Mouse (Mus musculus) CD4-positive helper T cell, adult 2 months (primary cell): ENCODE results near the gene Mitf.

ENCODE experiments used
- DNase-seq: peaks from one replicate; pipeline ENCODE4 v3.0.0-alpha.2; 2012; ENCODE audit warnings: low read depth, missing footprints, low spot score

The Mitf gene

DNA sequence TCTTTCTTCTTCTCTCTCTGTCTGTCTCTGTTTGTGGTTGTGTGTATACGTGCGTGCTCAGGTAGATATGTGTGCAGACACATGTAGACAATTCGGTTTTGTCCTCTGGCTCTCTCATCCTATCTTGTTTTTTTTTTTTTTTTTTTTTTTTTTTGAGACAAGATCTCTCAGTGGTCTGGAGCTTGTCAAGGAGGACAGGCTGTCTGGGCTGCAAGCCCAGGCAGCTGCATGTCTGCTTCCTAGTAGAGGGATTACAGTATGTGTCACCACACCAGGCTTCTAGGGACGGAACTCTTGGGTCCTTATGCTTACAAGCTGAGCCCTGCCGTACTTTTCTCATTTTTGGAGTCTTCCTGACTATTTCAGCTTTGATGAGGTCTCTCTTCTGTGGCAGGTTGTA is 73.5 kb downstream of the Mitf start:
- no peak for DNase-seq

DNA sequence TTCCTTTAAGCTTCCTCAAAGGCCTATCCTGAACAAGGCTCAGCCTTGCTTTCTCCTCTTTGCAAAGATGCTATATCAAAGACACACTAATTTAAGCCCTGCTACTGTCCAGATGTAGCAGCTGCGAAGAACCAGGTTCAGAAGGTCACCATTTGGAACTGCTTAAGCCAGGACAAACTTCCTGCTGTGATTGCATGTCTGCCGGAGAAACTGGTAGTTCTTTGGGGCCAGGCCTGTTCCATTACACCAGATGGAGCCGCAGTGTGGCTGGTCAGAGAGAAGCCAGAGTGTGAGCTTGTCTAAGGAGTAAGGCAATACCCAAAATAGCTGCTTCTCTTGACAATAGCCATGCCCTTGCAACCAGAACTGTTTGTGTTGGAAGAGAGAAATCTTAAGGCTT is 75.1 kb downstream of the Mitf start:
- no peak for DNase-seq

DNA sequence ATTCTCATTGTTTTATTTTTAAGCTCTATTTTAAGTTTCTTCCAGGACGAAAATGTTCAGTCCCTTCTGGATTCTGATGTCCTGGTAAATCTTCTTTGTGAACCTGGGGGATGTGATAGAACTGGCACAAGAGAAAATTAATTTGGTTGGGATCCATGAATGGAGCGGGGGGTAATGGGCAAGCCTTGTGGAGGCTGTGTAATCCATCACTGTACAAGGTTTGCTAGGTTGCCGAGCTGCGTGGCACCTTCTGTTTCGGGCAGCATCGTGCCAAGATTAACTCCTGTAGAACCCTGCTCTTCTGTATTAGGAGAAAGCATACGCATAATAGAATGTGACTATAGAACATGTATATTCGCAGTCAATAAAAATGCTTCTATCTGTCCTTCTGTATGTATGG is 76.1 kb downstream of the Mitf start:
- no peak for DNase-seq

DNA sequence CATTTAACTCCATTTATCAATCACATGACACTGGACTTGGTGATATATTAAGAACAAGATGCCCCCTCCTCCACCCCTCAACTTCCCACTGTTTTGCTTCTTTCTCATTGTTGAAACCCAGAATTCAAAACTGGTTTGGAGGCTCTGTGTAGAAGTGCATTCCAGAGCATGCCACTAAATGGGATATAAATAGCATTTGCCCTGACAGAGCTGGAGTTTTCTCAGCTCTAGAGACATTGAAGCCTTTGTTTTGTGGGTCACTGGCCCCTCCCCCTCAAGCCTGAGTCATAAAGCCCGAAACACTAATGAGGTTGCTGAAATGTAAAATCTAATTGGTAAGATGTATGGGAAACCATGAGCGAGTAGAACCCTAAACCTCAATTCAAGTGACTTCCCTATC is 76.6 kb downstream of the Mitf start:
- DNase-seq, result no peak

DNA sequence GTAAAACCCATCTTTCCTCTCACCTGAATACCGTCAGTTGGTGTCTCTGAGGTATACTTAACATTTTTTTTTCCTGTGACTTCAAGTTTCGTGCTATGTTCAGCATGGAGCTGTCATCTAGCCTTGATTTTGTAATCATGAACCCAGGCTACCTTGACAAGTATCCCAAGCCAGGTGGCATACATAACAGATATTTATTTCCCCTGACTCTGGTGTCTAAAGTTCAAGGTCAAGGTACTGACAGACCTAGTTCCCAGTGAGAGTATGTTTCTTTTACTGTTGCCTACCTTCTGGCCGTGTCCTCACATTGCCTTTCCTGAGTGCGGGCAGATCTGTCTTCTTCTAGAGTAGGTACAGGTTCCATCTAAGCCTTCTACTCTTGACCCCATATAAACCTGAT is 78.1 kb downstream of the Mitf start:
- no peak for DNase-seq

DNA sequence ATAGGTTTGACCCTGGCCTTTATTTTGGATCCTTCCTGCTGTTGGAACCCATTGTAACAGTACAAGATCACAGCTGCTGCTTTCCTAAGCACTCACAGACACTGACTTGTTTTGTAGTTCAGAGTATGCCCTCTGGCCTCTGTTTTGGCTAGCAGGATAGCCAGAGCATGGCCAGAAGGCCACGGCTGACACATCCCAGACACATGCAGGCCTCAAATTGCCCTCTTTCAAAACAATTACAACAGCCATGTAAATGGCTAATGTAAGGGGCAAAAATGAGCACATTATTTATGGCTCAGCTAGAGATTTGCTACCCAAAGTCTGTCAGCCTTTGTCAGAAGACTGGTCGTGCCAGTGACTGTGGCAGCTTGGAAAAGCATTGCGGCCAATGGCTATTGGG is 78.8 kb downstream of the Mitf start:
- DNase-seq, result no peak

DNA sequence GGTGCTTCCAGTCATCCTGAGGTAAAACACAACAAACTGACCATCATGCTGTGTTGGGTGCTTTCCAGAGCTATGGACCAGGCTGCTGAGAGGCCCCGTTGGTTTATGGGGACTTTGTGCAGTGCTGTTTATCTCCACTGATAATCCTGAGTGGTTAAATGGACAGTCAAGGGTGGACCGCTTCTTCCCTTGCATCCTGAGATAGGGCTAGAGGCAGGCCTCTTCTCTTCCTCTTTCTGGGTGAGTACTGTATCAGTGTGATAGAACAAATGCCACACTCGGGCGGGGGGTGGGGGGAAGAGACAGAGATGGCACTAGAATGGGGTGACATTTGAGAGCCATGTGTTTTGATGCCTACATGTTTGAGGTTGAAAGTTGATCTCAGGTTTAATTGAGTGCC is 81.0 kb downstream of the Mitf start:
- no peak for DNase-seq

DNA sequence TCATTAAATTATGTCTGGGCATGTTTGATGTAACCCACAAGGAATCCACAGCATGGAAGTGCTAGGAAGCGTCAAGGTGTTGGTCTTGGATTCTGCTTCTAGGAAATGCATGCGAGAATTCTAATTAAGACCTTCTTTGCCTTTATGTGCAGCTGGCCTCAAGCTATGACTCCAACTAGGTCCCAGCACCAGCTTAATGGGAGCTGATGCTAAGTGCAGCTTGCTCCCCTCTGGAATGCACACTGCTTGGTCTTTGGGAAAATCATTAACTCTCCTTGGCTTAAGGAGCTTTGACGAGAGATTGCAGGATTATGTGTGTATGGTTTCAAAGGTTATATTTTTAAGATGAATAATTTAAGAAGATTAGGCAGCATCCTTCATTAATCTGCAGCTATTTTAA is 81.7 kb downstream of the Mitf start:
- no peak for DNase-seq

DNA sequence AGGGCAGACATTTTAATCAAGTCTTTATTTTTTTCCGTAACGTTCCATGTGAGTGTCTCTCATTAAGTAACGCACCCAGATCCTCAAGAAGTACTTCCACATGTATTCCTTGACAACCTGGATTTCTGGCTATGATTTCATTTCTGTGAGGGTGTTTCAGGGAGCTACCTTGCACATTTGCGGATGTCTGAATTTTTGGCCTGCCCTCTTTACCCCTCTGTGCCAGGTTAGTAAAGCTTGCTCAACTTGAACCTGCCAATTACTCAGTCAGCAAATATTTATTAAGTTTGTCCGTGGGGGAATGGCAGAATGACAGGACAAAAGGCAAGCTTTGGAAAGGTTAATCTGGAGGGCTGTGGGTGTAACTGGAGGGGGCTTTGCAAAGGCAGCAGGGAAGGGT is 86.7 kb downstream of the Mitf start:
- DNase-seq, result no peak

DNA sequence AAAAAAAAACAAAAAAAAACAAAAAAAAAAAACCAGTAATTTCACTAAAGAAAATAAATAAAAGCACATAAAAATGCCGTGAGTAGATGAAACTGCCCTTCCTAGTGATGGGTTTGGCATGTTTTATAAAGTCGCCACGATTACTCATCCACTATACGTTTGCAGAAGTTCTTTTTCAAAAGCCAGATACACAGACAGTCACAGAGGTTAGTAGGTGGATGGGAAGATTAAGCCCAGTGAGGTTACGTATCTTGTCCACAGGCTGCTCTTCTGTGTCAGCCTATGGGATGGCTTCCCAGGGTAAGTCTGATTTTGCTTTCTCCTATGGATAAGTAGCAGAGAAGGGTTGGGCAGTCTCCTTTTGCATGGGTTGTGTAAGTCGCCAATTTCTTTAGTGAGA is 90.3 kb downstream of the Mitf start:
- no peak for DNase-seq

DNA sequence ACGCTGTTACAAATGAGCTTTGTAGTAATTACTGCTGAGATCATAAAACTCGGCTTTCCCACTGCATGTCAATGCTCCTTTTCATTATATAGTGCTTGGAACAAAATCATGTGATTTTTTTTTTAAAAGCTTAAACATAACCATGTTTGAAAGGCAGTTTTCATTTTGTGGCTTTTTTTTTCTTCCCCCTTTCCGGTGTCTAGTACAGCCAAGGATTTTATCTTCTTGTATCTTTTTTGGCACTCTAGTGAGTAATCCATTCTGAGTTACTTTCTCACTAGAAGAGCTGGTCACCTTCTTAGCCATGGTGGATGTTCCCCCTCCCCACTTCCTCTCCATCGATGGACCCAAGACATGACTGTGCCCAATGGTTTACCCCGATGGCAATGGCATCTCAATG is 91.2 kb downstream of the Mitf start:
- DNase-seq, result no peak

DNA sequence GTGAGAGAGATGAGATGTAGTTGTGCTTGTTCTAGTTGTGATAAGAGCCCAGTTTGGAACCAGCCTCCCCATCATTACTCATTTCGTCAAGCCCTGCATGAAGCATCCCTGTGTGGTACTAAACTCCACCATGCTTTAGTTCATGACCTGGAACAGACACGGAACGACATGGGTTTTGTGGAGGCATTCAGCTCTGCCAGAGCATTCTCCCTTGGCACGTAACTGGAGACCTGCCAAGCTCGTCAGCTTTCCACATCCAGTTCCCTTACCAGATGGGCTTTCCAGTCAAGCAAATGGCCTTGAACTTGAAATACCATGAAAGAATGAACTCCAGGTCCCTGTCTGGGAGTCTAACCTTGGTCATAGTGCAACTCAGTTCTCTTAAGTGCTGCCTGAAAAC is 94.7 kb downstream of the Mitf start:
- DNase-seq, result no peak

DNA sequence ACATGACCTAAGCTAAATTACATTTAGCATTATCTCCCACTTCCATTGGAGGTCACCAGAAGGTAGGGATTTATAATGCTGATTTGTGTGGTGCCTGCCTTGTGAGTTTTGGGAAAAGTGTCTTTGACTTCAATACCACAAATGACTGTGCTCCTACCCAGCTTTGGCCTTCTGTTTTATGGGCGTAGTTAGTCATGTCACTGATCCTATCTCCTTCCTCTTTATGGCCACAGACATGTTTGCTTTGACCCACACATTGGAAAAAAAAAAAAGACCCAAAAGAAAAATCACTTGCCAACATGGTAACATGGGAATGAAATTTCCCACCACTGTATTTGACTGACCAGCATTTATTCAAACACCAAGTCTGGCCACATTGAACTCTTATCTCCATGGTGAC is 95.4 kb downstream of the Mitf start:
- DNase-seq, result no peak

DNA sequence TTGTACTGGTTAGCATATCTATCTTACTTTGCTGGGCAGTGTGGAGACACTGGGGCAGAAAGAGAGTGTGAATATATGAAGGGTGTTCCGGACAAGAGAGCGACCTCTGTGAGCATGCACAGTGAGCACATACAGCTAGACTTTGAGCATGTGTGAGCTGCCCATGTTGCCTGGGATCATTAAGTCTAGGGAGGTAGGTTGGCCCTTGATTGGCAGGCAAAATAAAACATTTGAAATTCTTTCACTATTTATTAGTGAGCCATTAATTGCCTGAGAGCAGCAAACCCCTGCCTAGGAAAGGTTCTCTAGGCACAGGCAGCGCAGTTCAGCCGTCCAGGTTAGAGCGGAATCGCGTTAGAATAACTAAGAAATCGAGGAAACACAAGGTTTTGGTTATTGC is 107.9 kb downstream of the Mitf start:
- no peak for DNase-seq

DNA sequence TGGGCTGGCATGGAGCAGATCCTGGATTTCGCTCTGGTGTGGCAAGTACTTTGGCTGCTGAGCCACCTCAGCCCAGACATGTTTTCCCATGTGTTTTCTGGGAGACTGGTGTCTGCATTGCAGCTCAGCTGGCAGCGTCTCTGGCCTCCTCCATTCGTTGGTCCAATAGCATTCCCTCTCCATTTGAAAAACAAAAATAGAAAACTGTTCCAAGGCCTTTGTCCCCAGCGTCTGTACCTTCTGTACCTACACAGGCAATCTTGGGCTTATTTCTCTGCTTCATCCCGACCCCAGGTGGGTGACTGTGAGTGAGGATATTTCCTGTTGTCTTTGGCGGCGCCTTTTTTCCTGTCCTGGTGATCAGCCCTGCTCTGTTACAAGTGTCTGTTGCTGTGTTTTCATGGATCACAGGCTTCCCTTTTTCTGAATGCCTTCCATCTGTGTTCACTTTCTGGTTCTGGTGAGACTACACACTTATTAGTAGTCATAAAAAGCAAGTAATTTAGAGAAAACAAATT is 109.6 kb downstream of the Mitf start:
- no peak for DNase-seq

DNA sequence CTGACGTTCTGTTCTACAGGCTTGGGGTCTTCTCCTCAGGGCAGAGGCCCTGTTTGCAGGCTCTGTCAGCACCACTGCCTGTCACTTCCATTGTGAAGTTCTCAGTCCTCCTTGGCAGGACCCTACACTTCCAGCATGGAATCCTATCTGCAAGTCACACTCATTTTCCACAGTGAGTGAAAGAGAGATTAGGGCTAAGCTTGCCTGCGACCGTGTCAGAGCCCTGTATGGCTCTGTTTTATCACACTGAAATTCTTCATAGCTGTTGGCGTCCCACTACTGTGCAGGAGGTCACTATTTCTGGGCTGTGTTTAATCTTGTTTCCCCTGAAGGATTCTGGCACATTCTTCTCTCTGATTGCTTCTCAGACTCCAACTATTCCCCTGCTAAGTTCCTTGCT is 111.2 kb downstream of the Mitf start:
- no peak for DNase-seq

DNA sequence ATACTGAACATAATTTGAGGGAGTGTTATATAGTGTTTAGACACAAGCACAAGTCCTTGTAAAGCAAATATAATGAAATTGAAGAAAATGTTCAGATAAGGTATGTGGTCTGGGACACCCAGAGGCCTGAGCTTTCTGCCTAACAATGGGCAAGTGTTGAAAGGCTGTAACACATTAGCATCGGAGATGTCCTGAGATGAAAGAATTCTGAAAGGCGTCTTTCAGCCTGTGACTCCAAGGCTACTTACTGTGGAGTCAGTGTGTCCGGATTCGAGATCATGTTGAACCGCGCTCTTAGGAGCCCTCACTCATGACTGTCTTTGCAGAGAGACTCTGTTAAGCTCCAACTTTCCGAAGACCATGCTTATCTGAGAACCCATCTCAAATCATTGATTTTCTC is 111.6 kb downstream of the Mitf start:
- no peak for DNase-seq

DNA sequence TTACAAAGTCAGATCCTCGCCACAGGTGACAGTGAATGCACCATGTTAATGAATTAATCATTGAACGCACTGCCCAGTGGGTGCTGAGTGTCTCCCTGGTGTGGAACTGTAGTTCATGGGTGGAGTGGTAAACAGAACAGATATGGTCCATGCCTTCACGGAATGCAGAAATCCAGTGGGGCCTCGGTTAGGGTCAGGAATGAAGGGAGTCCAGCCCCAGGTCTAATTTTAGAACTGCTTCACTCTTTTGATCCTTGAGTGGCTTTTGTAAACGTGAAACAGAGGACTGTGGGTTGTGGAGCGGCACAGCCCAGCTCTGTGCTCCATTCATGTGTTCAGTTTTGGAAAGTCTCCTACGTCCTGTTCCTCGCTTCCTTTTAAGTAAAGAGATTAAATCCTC is 112.4 kb downstream of the Mitf start:
- DNase-seq, result no peak

DNA sequence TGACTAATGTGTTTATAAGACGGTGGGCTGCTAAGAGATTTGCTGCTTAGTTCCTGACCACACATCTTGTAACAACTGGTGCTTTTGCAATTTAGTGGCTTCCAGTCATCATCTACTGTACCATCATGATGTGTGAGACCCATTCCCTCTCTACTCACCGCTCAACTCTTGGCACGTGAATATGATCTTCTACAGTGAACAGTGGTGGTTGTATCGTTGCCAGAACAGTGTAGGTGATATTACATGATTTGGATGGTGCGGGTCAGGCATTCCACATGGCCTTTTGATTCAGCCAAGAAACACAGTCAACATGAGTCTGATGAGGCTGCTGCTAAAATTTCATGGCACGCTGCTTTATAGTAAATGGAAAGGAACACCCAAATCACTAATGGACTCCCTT is 114.7 kb downstream of the Mitf start:
- no peak for DNase-seq

DNA sequence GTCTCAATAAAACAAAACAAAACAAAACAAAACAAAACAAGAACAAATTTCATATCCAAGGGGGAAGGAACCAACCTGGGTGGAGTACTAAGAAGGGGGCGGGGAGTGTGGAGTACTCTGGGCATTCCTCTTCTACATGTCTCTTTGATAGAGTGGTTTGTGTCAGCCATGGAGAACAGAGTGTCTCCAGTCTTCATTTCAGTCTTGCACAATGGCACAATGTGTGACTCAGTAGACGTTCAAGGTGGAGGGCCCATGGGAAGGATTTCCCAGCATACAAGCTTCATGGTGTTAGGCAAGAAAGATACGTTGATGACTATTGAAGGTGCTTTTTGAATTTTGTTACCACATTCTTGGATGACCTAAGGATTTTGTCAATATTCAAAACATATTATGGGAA is 117.4 kb downstream of the Mitf start:
- no peak for DNase-seq

DNA sequence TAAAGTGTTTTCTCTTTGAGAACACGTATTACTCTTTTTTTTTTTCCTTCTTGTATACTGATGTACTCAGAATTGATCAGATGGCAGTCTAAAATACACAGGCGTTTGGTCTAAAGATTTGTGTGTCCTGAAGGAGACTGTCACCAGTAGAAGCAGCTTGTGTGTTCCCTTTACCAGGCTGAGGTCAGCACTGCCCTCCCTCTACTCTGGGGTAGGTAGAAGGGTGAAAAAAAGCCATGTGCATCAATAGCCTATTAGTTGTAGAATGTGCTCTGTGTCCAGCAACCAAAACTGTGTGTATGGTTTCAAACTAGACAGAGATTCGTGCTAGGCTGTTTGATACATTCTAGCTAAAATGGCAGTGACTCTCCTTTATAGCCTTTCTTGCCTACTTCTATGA is 122.2 kb downstream of the Mitf start:
- no peak for DNase-seq

DNA sequence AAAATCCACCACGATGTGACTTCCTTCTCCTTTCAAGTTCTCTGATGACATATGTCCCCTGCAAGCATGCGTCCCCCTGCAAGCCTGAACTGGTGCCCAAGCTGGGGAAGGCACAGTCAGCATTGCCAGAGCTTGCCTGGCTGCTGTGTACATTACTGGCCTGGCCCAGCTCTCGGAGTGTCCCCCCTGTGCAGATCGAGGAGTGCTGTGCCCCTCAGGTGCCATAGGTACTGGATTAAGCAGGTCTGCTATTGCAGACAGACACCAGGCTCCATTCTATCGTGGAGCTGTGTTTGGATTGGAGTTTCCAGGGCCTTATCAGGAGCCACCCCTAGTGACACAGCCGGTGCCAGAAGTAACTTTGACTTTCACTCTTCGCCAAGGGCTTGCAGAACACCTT is 122.6 kb downstream of the Mitf start:
- DNase-seq, result no peak

DNA sequence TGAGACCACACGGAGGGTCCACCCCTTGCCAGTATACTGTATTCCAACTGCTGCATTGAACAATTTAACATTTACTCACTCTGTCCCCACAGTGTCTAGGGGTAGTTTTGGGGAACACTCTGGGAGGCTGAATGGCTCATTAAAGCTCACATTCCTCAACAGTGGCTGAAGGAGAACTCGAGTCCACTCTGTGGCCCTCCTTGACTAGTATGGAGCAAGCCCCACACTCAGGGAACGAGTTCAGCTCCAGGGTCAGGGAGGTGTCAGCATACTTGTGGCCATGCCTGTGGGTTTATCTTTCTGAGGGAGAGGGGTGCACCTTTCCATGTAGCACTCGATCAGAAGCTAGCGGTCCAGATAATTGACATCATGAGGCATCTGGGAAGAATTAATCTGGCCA is 130.3 kb downstream of the Mitf start:
- no peak for DNase-seq

DNA sequence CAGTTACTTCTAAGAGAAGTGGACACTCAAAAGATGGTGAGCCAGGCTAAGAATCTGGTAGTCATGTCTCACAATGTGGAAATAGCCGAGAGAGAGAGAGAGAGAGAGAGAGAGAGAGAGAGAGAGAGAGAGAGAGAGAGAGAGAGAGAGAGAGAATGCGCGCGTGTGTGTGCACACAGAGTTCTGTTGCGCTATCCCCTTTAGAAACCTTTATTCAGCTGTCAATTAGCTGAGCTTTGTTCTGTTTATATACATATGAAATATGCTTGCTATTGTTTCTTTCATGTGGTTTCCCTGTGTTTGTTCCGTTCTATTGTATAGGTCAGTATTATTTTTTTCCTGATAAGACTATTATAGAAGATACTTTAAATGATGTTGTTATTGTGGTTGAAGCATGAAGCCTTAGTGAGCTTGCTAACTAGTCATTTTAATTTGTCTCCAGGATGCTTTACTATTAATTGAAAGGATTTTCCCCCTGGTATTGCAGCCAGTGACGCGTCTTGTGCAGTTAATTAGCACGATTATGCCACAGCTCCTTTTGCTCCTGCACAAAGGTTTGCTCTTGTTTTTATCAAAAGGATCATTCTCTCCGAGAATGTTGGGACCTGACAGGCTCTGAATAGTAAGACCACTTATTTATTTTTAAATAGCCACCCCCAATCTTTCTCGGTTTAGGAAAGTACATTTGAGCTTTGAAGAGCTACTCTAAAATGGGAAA is 131.2 kb downstream of the Mitf start:
- DNase-seq, result no peak
